Mouse (Mus musculus) brain, adult 2 months (tissue): ENCODE data around the gene Cyp2f2.

Experiments
- DNase-seq: peaks from one replicate; pipeline ENCODE4 v3.0.0; 2011; ENCODE audit warnings: low read depth, low spot score

Gene Cyp2f2

DNA sequence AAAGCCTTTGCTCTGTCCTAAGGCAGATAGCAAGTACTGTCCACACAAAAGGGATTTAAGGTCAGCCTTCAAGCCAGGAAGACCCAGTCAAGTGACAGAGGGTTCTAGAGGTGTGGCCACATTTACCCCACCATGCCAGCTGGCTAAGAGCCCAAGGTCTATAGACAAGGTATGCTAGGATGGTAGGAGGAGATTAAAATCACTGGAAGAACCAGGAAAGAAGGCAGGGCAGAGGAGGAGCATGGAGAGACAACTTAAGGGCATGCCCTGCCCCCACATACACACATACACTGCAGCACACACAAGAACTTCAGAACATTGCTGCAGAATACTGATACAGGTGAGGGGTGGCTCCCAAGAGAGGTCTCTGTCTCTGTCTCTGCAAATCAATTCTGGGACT, at the start of gene Cyp2f2:
Cyp2f2 (plus strand) TSS at position 234 of the 400 bp plus-strand sequence.
- DNase-seq, result no peak

DNA sequence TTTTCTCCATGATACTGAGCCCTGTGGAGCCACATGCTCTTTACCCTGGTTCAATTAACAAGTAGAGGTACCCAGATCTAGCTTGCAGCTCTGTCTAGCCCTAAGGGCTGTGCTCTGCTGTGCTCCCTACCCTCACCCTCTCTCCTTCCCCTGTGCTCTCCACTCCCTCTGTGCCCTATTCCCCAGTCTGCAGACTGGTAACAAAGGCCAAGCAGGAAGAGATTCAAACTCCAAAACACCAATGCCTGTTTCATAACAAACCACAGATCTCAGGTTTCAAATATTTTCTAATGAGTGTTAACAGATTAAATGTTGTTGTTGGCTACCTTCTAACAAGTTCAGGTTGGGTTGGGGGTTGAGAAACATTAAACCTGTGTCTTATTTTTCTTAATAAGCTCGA, 41.1 kb upstream of the Cyp2f2 start:
- DNase-seq, result no peak

DNA sequence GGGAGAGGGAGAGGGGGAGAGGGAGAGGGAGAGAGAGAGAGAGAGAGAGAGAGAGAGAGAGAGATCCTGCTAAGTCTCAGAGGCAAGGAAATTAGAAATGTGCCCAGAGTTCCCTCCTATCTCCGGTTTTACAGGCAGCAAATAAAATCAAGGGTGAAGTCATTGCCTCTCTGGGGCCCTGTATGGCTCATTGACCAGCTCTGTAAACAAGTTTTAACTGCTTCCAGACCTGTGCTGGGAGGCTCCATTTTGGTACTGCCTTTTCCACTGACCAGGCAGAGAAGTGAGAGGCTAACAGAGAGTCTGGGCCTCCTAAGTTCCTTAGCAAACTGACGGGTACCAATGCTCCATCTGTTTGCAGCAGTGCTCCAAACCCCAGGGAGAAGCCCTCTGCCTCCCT, 38.1 kb upstream of the Cyp2f2 start:
- DNase-seq, result no peak

DNA sequence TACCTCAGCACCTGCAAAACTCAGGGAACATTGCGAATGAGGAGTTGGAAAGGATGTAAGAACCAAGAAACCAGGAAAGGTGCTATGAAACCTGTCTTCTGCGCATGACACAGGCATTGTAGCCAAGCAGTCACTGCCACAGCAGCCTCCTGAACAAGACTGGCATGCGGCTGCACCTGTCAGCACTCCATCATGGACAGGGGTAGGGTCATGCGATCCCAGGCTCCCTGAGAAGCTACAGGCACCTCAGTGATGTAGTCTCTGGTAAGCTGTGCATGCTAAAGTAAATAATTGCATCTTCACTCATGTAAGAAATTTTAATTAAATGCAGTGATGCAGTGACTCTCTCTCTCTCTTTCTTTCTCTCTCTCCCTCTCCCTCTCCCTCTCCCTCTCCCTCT, 28.7 kb upstream of the Cyp2f2 start:
- DNase-seq, result no peak

DNA sequence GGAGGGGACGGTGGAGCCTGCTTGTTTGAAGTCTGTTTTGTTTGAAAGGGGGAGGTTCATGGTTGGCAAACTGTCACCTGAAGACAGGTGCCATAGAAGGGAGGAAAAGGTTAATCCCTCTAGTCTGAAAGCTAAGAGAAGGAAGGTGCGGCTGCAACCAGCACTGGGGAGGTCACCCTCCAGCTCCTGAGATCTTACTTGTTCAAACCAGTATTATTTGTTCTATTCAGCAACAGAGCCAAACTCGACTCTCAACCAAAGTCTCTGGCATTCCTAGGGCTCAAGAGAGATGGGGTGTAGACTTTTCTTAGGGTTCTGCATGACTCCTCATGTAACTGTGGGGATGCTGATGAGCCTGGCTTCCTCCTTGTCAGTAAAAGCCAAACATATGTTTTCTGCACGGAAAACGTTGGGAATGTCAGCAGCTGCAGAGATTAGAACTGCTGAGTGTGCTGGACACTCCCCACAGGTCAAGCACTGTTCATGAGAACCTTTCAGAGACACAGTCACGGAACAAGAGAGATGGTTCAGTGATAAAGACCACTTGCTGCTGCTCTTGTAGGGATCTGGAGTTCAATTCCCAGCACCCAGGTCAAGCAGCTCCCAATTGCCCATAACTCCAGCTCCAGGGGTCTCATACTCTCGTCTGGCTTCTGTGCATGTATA, 27.5 kb upstream of the Cyp2f2 start:
- no peak for DNase-seq

DNA sequence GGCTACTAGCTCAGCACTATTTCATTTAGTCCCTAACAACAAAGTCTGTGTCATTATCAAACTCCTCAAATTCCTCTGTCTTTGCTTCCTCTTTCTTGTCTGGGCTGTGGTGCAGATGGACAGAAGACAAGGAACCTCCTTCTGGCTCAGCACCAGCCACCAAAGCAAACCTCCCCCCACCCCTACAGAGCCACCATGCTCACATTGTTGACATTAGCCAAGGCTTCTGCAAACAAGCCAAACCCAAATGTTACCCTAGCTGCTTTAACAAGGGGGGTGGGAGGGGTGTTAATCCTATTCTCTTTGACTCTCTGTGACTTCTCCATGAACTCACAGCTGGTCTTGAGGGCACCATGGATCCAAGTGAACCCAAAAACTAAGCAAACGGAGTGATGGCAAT, 26.8 kb upstream of the Cyp2f2 start:
- peak; percentile 1 for DNase-seq

DNA sequence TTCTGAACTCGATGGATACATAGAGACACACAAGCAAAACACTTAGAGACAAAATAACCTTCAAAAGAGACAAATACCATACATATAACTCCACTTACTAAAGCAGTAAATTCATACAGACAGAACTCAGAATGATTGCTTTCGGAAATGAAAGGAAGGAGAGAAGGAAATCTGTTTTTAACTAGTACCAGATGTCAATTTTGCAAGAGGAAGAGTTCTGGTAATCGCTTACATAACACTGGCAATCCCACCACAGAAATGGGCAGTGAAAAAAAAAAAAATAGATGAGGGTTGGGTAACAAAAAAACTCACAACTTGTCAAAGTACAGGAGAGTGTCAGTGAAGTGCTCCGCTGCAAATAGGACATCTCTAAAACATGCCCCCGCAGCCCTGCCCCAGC, 14.8 kb upstream of the Cyp2f2 start:
- no peak for DNase-seq

DNA sequence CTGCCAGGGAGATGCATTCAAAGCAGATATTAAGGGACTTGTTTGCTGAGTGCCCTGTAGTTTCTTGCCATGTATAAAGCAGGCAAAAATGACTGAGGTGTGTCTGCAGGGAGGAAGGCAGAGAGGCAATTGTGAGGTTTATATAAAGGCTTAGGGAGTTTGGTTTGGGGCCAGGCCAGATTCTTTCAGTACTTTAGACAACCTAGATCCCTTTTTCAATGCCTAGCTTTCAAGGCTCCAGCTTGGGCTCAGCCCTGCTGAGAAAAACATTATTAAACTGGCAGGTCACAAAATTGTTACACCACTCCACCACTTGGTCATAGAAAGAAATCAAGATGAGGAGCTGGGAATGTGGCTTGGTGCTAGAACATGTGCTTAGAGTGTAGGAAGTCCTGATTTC, 9.4 kb upstream of the Cyp2f2 start:
- DNase-seq, result no peak

DNA sequence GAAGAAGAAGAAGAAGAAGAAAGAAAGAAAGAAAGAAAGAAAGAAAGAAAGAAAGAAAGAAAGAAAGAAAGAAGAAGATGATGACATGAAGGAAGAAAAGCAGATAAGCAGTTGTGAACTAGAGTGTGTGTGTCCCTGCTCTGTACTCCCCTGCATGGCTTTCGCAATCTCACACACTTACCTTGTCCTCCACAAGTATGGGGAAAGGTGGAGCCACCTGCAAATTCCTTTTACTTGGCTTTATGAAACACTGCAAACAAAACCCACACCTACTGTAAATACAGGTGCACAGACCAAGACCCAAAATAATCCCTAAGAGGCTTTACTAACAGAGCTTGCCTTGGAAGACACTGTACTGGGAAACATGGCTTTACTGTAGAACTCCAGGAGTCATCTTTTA, 8.7 kb upstream of the Cyp2f2 start:
- no peak for DNase-seq

DNA sequence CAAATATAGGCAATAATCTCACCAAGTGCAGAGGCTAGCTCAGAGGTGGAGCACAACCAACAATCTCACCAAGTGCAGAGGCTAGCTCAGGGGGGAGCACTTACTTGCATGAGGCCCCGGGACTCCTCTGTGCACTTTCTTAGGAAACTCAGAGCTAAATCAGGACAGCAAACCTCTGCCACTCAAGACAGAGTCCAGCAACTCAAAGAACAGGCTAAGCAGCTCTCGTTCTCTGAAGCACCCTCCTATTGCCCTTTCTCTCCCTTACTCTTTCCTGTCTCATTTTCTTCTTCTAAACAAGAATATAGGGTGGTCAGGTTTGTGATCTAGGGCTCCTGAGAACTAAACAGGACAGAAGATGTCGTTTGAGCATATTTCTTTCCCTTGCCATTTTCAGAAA, 7.7 kb upstream of the Cyp2f2 start:
- DNase-seq, result no peak

DNA sequence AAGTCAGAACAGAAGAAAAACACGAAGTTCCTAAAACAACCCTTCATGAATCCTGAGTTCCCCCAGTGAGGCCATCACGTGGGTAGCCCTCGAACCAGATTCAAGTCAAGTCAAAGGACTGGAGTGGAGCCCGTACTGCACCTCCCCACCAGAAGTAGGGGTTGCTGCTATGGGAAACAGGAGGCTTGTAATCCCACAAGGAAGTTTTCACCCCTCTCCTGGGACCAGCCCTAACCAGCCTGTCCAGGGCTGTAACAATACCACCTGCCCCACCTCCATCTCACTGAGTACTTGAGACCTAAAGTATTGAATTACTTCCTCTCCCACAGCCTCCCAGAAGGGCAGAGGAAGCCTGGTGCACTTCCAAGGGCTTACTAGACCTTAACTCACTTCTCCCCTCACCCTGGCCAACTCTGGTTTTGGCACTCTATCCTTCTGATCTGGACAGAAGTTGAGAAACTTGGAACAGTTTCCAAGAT, 1.6 kb upstream of the Cyp2f2 start:
- no peak for DNase-seq

DNA sequence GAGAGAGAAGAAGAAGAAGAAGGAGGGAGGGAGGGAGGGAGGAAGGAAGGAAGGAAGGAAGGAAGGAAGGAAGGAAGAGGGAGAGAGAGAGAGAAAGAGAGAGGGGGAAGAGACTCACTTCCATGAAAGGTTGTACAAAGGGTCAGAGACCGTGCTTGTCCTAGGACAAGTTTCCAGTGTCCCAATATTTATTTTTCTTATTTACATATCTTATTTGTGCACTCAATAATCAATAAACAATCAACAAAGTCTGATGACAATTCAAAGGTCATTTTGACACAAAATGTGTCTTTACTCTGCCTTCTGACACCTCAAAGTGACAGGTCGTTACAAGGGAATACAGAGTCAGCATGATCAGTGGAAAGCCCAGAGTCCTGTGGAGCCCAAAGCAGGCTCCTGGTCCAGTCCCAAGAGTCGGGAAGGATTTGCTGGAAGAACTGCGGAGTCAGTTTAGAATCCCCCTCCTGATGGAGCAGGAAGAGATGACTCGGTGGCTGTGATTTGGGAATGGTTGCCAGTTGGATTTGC, 4.7 kb downstream of the Cyp2f2 start:
- no peak for DNase-seq

DNA sequence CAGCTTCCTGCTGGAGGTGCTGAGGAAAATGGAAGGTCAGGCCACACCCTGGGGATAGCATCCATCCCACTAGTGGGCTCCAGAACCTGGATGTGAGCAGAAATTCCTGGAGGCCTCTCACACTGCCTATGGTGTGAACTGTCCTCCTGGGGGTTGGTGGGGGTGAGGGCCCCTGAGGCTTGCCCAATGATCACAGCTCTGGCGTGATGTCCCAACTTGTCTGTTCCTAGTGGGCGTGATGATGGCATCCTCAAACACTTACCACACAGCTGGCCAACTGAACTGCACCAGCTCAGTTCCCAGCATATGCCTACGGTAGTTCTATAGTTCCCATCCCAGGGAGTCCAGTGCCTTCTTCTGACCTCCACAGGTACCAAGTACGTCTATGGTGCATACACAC, 5.3 kb downstream of the Cyp2f2 start:
- DNase-seq, result no peak

DNA sequence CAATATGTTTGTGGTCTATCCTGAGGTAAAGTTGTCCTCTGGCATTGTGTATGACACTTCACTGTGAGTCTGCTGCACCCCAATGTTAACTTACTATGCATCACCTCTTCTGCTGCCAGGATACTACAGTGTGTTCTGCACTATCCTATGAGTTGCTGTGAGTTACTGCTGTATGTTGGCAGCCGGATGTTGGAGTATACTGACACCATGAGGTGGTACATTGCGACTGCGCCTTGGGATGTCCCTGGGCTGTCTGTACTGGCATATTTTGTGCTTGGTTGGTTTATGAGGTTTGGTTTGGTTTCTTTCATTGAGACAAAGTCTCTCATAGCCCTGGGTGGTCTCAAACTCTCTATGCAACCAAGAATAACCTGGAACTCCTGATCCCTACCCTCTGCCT, 8.5 kb downstream of the Cyp2f2 start:
- peak; percentile 58 for DNase-seq

DNA sequence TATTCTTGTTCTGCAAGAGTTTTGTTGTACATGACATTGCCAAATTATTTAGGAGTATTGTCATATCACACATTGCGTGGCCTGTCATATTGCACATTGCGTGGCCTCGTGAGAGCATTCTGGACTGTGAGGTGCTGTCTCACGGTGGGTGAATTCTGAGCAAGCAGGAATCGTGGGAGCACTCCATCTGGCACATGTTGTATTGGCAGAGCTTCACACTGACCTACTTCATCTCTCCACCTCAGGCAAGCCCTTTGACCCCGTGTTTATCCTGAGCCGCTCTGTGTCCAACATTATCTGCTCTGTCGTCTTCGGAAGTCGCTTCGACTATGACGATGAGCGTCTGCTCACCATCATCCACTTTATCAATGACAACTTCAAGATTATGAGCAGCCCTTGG, 9.2 kb downstream of the Cyp2f2 start:
- DNase-seq, result no peak

DNA sequence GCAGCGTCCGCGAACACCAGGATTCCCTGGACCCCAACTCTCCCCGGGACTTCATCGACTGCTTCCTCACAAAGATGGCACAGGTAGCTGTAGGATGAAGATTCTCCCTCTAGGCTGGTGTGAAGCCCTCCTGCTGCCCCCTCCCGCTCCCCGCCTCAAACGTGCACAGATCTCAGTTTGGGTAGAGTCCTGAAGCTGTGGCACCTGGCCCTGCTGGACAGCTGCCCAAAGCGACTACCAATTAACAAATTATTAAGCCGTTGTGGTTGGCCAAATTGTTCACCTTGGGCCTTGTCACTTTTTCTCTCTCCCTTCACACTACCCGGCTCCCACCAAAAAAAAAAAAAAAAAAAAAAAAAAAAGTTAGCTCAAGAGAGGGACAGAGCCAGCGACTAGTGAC, 10.1 kb downstream of the Cyp2f2 start:
- no peak for DNase-seq

DNA sequence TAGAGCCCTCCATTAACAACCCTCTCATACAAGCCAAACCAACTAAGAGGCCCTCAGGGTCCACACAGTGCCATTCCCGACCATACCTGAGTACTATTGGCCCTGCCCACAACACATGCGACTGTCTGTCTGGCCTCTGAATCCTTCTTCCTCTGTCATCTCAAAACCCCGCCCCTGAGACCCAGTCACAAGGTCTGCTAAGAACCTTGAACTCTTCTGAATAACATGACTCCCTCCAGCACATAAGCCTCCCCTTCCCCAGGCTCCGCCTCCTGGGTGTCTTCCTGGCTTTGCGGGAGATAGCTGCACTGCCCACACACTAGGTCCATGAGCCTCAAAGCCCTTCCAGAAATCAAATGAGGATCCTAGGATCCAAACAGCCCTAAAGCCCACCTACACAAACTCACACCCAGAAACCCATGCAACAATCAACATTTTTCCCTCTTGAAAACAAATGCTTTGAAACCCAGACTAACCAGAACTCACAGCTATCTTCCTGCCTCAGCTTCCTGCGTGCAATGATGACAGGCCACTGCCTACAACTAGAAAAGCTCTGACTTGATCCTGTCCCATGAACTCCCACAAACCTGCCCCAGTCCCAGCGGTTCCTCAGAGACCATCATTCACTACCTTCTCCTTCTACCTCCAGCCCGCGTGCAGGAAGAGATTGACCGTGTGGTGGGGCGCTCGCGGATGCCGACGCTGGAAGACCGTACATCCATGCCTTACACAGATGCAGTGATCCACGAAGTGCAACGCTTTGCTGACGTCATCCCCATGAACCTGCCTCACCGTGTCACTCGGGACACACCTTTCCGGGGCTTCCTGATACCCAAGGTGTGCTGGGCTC, 11.0 kb downstream of the Cyp2f2 start:
- DNase-seq, result no peak

DNA sequence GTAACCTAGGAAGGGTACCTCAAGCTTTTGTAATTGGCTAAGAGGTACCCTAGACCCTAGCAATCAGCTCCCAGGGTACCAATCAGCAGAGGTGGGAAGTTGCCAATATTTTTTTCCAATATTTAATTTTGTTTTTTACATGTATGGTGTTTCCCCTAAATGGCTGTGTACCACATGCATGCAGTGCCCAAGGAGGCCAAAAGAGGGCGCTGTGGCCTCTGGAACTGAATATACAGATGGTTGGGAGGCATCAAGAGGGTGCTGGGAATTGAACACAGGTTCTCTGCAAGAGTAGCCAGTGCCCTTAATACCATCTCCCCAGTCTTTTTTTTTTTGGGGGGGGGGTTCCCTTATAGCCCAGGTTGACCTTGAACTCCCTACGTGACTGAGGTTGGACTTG, 11.7 kb downstream of the Cyp2f2 start:
- no peak for DNase-seq

DNA sequence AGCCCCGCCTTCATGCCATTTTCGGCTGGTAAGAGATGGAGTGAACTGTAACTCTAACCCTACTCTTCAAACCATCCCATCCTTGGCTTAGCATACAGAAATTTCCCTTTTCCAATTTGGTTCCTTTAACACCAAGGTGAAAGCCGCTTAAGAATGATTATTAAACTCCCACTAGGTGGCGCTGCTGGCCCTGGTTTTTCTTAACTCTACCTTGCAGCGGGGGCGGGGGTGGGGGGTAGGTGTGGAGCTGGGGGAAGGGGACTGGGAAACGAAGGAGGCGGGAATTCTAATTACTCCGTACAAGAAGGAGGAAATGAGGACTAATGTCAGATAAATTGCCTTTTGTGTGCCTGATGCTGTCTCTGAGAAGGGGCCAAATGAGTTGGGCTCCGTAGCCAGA, 12.9 kb downstream of the Cyp2f2 start:
- peak; percentile 81 for DNase-seq

DNA sequence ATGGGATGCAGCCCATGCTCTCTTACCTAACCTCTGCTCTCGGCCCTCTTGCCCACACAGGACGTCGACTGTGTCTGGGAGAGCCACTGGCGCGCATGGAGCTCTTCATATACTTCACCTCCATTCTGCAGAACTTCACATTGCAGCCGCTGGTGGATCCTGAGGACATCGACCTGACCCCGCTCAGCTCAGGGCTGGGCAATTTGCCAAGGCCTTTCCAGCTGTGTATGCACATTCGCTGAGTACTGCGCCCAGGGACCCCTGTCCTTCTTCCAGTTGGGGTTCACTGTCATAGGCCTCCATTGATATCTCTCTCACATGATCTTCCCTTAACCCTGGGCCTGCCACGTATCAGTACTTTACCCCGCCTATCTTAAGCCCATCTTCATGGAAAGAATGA, 13.4 kb downstream of the Cyp2f2 start:
- DNase-seq, result no peak

DNA sequence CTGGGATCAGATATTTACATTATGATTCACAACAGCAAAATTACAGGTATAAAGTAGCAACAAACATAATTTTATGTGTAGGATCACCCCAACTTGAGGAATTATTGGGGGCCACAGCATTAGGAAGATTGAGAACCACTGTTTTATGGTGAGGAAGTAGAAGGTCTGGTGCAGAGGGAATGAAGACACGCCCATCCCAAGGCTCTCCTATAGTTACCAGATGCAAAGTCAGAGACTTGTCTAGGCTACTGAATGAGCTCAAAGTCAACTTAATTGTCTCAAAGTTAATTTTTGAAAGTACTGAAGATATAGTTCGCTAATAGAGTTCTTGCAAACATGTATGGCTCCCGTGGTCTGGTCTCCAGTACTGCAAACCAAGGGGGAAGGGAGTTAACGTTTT, 14.0 kb downstream of the Cyp2f2 start:
- DNase-seq, result no peak

DNA sequence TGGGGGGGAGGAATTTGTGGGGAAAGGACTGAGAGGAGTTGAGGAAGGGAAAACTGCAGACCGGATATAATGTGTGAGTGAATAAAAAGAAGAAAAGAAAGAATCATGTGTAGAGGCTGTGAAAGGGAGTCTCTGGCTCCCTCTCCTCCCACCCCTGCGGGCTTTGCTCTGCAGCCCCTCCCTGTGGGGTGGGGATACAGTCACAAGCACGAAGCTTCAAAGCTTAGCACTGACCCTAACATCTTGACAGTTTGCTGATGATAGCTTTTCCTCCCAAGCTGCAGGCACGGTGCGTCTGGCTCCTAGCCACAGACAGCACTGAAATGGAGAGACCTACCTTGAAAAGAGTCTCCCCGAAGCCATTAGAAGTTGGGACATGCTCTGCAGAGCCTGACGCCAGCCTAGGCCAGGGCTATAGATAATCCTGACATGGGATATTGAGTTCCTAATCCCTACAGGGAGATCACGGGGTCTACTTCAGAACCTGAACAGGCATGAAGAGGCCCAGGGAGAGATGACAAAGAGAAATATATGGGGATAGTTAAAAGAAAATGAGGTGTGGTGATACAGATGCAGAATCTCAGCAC, 16.8 kb downstream of the Cyp2f2 start:
- no peak for DNase-seq
